Mouse (Mus musculus) kidney, adult 2 months (tissue): ENCODE measurements around the gene Foxd3. TPM values are rescaled to one million over a fixed set of nuclear protein-coding genes. Genes with fewer than 3 reads are reported as not detected.

Experiments
- DNase-seq: peaks from one replicate; pipeline ENCODE4 v3.0.0; 2021
- H3K27ac ChIP-seq: fragments of 200-500 bp; 2 replicates; pipeline ENCODE4 v1.5.1; 2012; ENCODE audit warnings: low read depth, low read length, control low read depth, inconsistent platforms; ENCODE audit not compliant: insufficient read depth
- H3K27me3 ChIP-seq: fragments of 200-500 bp; replicated peaks from 2 replicates; pipeline ENCODE4 v1.6.1; 2012; ENCODE audit warnings: mild to moderate bottlenecking, moderate library complexity, low read length, inconsistent platforms; ENCODE audit not compliant: control insufficient read depth, insufficient read depth
- H3K36me3 ChIP-seq: fragments of 200-500 bp; 2 replicates; pipeline ENCODE4 v1.6.1; 2012; ENCODE audit warnings: mild to moderate bottlenecking, moderate library complexity, low read length, inconsistent platforms; ENCODE audit not compliant: control insufficient read depth, insufficient read depth
- H3K4me1 ChIP-seq: fragments of 200-500 bp; 2 replicates; pipeline ENCODE4 v1.6.1; 2011; ENCODE audit warnings: low read length; ENCODE audit not compliant: control insufficient read depth, insufficient read depth
- H3K4me3 ChIP-seq: fragments of 200-500 bp; 2 replicates; pipeline ENCODE4 v1.5.1; 2011; ENCODE audit warnings: mild to moderate bottlenecking, low read depth, low read length, control low read depth; ENCODE audit not compliant: insufficient read depth
- CTCF ChIP-seq: fragments of 200-500 bp; conservative IDR thresholded peaks from 2 replicates; pipeline ENCODE4 v1.5.1; 2011; ENCODE audit warnings: low read depth, mild to moderate bottlenecking, control low read depth, low read length, moderate library complexity, mixed read lengths; ENCODE audit not compliant: insufficient read depth, insufficient read length
- POLR2A ChIP-seq: fragments of 200-500 bp; IDR thresholded peaks from one replicate; pipeline ENCODE4 v1.6.1; 2011; ENCODE audit warnings: low read depth, low read length, control low read depth
- WGBS: fragments of 180-500 bp; shearing (Covaris S2); methylation state at CpG from one replicate; pipeline ENCODE4 v1.1.7; 2018; 5-methylcytosine and 5-hydroxymethylcytosine counted together
- polyA plus RNA-seq: library from polyadenylated mRNA; depleted of rRNA; stranded (reverse); fragments of >200 nt; gene quantifications from 2 replicates; pipeline ENCODE4 v1.2.3, GENCODE M21; 2012; rRNA removed

Foxd3 gene
- polyA plus RNA-seq, 1 experiment, result 0.06 TPM

DNA sequence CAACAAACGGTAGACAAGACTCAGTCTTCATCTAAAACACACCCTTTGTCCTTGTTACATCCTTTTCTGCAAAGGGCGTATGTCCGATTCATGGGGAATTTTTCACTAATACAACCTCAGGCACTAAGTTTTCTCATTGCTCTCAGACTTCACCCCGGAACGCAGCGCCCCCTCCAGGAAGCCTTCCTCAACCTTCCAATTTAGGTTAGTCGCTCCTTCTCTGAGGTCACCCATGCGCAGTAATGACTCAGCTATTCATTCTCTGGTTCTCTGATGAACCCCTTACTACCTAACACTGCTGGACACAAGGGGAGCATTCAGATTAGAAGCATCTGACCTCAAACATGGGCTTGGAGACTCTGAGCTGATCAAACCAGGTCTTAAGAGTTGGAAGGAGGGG lies 7.6 kb downstream of the Foxd3 start:
- WGBS, result 20% methylated on average over 8 of the region's 8 CpGs
- TF ChIP-seq CTCF, result no peak
- TF ChIP-seq POLR2A, result no peak
- no peaks in the 10 kb centered on the region for H3K36me3 ChIP-seq
- peaks cover 5% of the 10 kb centered on the region for H3K27me3 ChIP-seq
- DNase-seq, result no peak
- H3K4me3 ChIP-seq, result no peak overlapping the region
- no peak overlapping the region for H3K27ac ChIP-seq
- H3K4me1 ChIP-seq, result no peaks in the 10 kb centered on the region

DNA sequence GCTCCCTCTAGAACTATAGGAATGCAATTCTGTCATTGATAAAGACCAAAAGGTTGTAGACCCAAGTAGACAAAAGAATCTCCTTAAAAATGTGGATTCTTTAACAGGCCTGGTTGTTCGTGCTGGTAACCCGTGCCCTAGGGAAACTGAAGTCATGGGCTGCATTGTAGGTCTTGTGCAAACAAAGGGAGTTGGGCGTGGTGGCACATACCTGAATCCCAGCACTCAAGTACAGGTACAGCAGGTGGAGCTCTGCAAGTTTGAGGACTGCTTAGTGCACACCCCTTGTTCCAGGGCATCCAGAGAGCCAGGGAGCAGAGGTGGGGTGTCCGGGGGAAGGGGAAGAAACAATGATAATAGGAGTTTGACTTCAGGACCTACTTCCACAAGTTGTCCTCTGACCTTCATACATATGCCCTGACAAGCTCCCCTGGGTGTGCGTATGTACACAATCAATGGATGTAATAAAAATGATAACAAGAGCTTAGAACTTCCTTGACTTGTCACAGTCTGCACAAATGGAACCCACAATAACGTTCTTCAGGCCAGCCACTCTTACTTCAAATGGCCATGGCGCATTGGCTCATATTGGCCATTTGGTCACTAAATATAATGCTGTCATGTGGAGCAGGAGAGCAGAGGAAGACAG lies 14.2 kb downstream of the Foxd3 start:
- TF ChIP-seq POLR2A, result no peak
- no peak for TF ChIP-seq CTCF
- Histone ChIP-seq H3K36me3 (no peaks in the 10 kb centered on the region), H3K27ac (no peak overlapping the region), H3K27me3 (no peaks in the 10 kb centered on the region; the same call in 1 of the 2 replicates), H3K4me3 (no peak overlapping the region), H3K4me1 (no peaks in the 10 kb centered on the region)
- WGBS, result 93% methylated on average over 7 of the region's 7 CpGs
- no peak for DNase-seq

DNA sequence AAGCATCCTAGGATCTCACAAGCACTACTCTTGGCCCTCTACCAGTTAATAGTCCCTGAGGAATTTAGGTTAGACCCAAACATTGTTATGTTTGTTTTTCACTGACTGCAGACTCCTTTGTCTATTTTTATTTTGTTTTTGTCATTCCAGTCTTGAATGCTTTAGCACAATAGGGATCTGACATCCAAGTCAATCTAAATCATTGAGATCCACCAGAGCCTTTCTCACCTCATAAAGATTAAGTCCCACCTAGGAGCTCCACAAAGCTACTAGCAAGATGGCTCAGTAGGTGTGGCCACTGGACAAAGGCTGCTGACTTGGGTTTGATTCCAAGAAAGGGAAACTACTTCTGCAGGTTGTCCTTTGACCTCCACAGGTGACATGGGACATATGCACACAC lies 19.1 kb downstream of the Foxd3 start:
- TF ChIP-seq CTCF, result no peak
- no peak for TF ChIP-seq POLR2A
- no peak overlapping the region for H3K4me3 ChIP-seq
- no peaks in the 10 kb centered on the region for H3K27me3 ChIP-seq
- H3K27ac ChIP-seq, result no peak overlapping the region
- no peaks in the 10 kb centered on the region for H3K4me1 ChIP-seq
- DNase-seq, result no peak
- H3K36me3 ChIP-seq, result no peaks in the 10 kb centered on the region

DNA sequence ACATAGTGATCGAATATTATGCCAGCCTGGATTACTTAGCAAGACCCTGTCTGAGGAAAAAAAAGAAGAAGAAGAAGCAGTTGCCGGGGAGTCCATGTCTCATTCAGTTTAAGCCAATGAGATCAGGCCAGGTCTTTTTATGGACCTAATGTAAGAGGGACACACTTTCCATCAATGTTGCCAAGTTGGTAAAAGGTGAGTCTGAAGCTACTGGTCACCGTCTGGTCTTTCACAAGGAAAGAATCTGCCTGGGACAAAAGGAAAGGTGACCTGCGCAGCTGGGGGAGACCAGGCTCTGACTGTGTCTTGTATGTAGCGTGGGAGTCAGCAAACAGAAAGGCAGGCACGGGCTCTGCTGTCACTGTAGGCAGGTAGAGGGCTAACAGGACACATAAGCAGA lies 27.8 kb downstream of the Foxd3 start:
- H3K27me3 ChIP-seq, result no peaks in the 10 kb centered on the region
- H3K4me3 ChIP-seq, result no peak overlapping the region
- 78% methylated on average over 6 of the region's 6 CpGs for WGBS
- no peak overlapping the region for H3K27ac ChIP-seq
- DNase-seq, result no peak
- no peaks in the 10 kb centered on the region for H3K4me1 ChIP-seq
- H3K36me3 ChIP-seq, result no peaks in the 10 kb centered on the region
- TF ChIP-seq POLR2A (no peak), CTCF (no peak)

DNA sequence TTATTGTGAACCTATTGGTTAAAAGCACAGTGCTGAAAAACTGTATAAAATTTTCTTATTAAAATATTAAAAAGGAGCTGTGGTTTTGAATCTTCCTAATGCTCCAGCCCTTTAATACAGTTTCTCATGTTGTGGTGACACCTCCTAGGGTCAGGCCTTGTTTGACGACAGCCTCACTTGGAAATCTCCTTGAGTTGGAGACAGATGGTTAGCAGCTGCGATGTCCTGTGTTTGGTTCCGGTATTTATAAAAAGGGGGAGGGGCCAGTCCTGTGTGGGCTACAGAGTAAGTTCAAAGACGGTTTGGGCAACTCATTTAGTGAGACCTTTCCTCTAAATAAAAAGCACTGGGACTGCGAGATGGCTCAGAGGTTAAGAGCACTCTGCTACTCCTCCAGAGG lies 30.2 kb downstream of the Foxd3 start:
- no peak overlapping the region for H3K27ac ChIP-seq
- no peak overlapping the region for H3K4me3 ChIP-seq
- DNase-seq, result no peak
- H3K4me1 ChIP-seq, result no peaks in the 10 kb centered on the region
- 53% methylated on average over 5 of the region's 5 CpGs for WGBS
- H3K27me3 ChIP-seq, result no peaks in the 10 kb centered on the region
- TF ChIP-seq CTCF (no peak), POLR2A (no peak)
- no peaks in the 10 kb centered on the region for H3K36me3 ChIP-seq

Other genes starting within 250 kb of the Foxd3 start
- 4.2 and 5.0 TPM in 2 replicates for gene Alg6, start 59.4 kb downstream of the Foxd3 start, polyA plus RNA-seq
- gene Efcab7, start 172.9 kb downstream of the Foxd3 start, polyA plus RNA-seq, result 1.7 and 1.8 TPM in 2 replicates